Mouse (Mus musculus): ENCODE measurements around the gene Iqcd. TPM values are rescaled to one million over a fixed set of nuclear protein-coding genes. Genes with fewer than 3 reads are reported as not detected.

The Iqcd gene
- polyA plus RNA-seq, 1 experiment from 2014 or later = 0.54 TPM

DNA sequence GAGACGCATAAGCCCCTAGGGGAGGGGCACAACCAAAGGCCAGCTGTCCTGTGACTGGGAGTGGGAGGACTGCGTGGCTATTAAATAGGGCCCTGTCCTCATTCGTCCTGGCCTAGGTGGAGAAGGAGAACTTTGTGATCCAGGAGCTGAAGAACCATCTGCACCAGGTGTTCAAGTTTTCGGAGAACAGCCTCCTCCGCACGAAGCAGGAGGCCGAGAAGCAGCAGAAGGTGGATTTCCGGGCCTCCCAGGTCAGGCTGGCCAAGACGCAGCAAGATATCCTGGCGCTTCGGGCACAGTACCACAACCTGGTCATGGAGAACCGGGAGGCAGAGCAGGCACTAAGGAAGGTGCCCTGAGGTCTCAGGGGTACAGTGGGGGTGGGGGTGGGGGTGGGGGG, 13.4 kb downstream of the Iqcd start:
- Histone ChIP-seq H3K9ac (replicated peaks; ENCODE audit: low read depth, low read length) (no peak overlapping the region), H3K4me2 (replicated peaks; ENCODE audit: low read depth, low read length) (no peak overlapping the region), H3K27me3 (ENCODE audit: control insufficient read depth, insufficient read depth, low read length) (no peaks in the 10 kb centered on the region), H3K9me3 (ENCODE audit: control insufficient read depth, low read depth, low read length) (no peaks in the 10 kb centered on the region), H3K4me1 (ENCODE audit: control insufficient read depth, insufficient read depth, low read length) (no peaks in the 10 kb centered on the region; the same call in 1 of the 2 replicates), H3K4me3 (ENCODE audit: low read depth, low read length) (no peak overlapping the region), H3K27ac (ENCODE audit: low read length) (no peak overlapping the region), H3K36me3 (ENCODE audit: control insufficient read depth, insufficient read depth, low read length) (no peaks in the 10 kb centered on the region)
- ATAC-seq (ENCODE audit: insufficient number of reproducible peaks, insufficient read depth, low FRiP score, low read depth) = no peak
- 89% methylated on average over 12 of the region's 12 CpGs for WGBS

- no peak overlapping the region for H3K9ac ChIP-seq (replicated peaks; ENCODE audit: low read depth, low read length)
- ATAC-seq (ENCODE audit: insufficient number of reproducible peaks, insufficient read depth, low FRiP score, low read depth) = no peak
Measured at GRCm38 (mm10) chr5:120603515-120603914, 14.7 kb downstream of the Iqcd start.

GRCm38 (mm10) chr5:120604839-120605238, 16.0 kb downstream of the Iqcd start:
- Histone ChIP-seq H3K27me3 (ENCODE audit: control insufficient read depth, insufficient read depth, low read length) (no peaks in the 10 kb centered on the region), H3K4me1 (ENCODE audit: control insufficient read depth, insufficient read depth, low read length) (no peaks in the 10 kb centered on the region; the same call in 1 of the 2 replicates), H3K27ac (ENCODE audit: low read length) (no peak overlapping the region), H3K4me2 (replicated peaks; ENCODE audit: low read depth, low read length) (peak overlapping the region; percentile 51), H3K4me3 (ENCODE audit: low read depth, low read length) (peak overlapping the region; percentile 24; the same call in 1 of the 2 replicates), H3K36me3 (ENCODE audit: control insufficient read depth, insufficient read depth, low read length) (no peaks in the 10 kb centered on the region), H3K9me3 (ENCODE audit: control insufficient read depth, low read depth, low read length) (no peaks in the 10 kb centered on the region), H3K9ac (replicated peaks; ENCODE audit: low read depth, low read length) (0 out of 2 replicates have a peak overlapping the region, but pooled peaks have one; percentile 21)
- 2% methylated on average over 6 of the region's 6 CpGs for WGBS
- no peak for ATAC-seq (ENCODE audit: insufficient number of reproducible peaks, insufficient read depth, low FRiP score, low read depth)

More at GRCm38 (mm10) chr5:120603515-120603914, 14.7 kb downstream of the Iqcd start:
- no peak overlapping the region for H3K27ac ChIP-seq (ENCODE audit: low read length)
- H3K27me3 ChIP-seq (ENCODE audit: control insufficient read depth, insufficient read depth, low read length) = no peaks in the 10 kb centered on the region
- WGBS = 72% methylated on average over 7 of the region's 7 CpGs
- no peaks in the 10 kb centered on the region for H3K36me3 ChIP-seq (ENCODE audit: control insufficient read depth, insufficient read depth, low read length)
- no peak overlapping the region for H3K4me2 ChIP-seq (replicated peaks; ENCODE audit: low read depth, low read length)
- no peaks in the 10 kb centered on the region; the same call in 1 of the 2 replicates for H3K4me1 ChIP-seq (ENCODE audit: control insufficient read depth, insufficient read depth, low read length)
- no peak overlapping the region for H3K4me3 ChIP-seq (ENCODE audit: low read depth, low read length)
- no peaks in the 10 kb centered on the region for H3K9me3 ChIP-seq (ENCODE audit: control insufficient read depth, low read depth, low read length)

- Histone ChIP-seq H3K4me2 (replicated peaks; ENCODE audit: low read depth, low read length) (peak overlapping the region; percentile 51), H3K9me3 (ENCODE audit: control insufficient read depth, low read depth, low read length) (no peaks in the 10 kb centered on the region), H3K27me3 (ENCODE audit: control insufficient read depth, insufficient read depth, low read length) (no peaks in the 10 kb centered on the region), H3K9ac (replicated peaks; ENCODE audit: low read depth, low read length) (0 out of 2 replicates have a peak overlapping the region, but pooled peaks have one; percentile 21), H3K36me3 (ENCODE audit: control insufficient read depth, insufficient read depth, low read length) (no peaks in the 10 kb centered on the region), H3K4me3 (ENCODE audit: low read depth, low read length) (peak overlapping the region; percentile 24), H3K27ac (ENCODE audit: low read length) (no peak overlapping the region), H3K4me1 (ENCODE audit: control insufficient read depth, insufficient read depth, low read length) (no peaks in the 10 kb centered on the region; the same call in 1 of the 2 replicates)
- ATAC-seq (ENCODE audit: insufficient number of reproducible peaks, insufficient read depth, low FRiP score, low read depth) = peak; percentile 30; the same call in 1 of the 2 replicates
- 1% methylated on average over 10 of the region's 10 CpGs for WGBS
Measured at GRCm38 (mm10) chr5:120605241-120605661, 16.4 kb downstream of the Iqcd start.

GRCm38 (mm10) chr5:120605688-120606087, 16.9 kb downstream of the Iqcd start:
- Histone ChIP-seq H3K9ac (replicated peaks; ENCODE audit: low read depth, low read length) (no peak overlapping the region), H3K9me3 (ENCODE audit: control insufficient read depth, low read depth, low read length) (no peaks in the 10 kb centered on the region), H3K4me3 (ENCODE audit: low read depth, low read length) (peak overlapping the region; percentile 24), H3K27ac (ENCODE audit: low read length) (no peak overlapping the region), H3K36me3 (ENCODE audit: control insufficient read depth, insufficient read depth, low read length) (no peaks in the 10 kb centered on the region), H3K27me3 (ENCODE audit: control insufficient read depth, insufficient read depth, low read length) (no peaks in the 10 kb centered on the region), H3K4me2 (replicated peaks; ENCODE audit: low read depth, low read length) (peak overlapping the region; percentile 51), H3K4me1 (ENCODE audit: control insufficient read depth, insufficient read depth, low read length) (no peaks in the 10 kb centered on the region; the same call in 1 of the 2 replicates)
- peak; percentile 60; the same call in 1 of the 2 replicates for ATAC-seq (ENCODE audit: insufficient number of reproducible peaks, insufficient read depth, low FRiP score, low read depth)
- under 1% methylated on average over 8 of the region's 8 CpGs for WGBS

- Histone ChIP-seq H3K9me3 (ENCODE audit: control insufficient read depth, low read depth, low read length) (no peaks in the 10 kb centered on the region), H3K27ac (ENCODE audit: low read length) (no peak overlapping the region), H3K4me3 (ENCODE audit: low read depth, low read length) (no peak overlapping the region), H3K36me3 (ENCODE audit: control insufficient read depth, insufficient read depth, low read length) (no peaks in the 10 kb centered on the region), H3K4me2 (replicated peaks; ENCODE audit: low read depth, low read length) (no peak overlapping the region), H3K27me3 (ENCODE audit: control insufficient read depth, insufficient read depth, low read length) (no peaks in the 10 kb centered on the region), H3K9ac (replicated peaks; ENCODE audit: low read depth, low read length) (no peak overlapping the region), H3K4me1 (ENCODE audit: control insufficient read depth, insufficient read depth, low read length) (peaks cover 6% of the 10 kb centered on the region)
- 69% methylated on average over 25 of the region's 25 CpGs for WGBS
- ATAC-seq (ENCODE audit: insufficient number of reproducible peaks, insufficient read depth, low FRiP score, low read depth) = no peak
Measured at GRCm38 (mm10) chr5:120606590-120607200, 17.9 kb downstream of the Iqcd start.

DNA sequence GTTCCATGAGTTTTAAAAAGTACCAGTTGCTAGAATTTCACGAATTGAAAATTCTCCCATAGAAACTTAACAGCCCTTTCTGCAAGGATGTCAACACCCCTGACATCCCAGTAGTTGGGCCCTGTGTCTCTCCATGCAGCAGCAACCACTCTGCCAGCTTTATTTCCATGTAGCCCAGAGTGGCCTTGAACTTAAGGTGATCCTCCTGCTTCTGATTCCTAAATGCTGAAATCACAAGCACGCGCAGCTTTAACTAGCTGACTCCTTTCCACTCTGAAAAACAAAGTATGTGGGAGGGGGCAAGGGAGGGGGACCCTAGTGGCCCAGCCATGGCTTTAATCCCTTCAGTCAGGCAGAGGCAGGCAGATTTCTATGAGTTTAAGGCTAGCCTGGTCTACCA, 18.5 kb downstream of the Iqcd start:
- Histone ChIP-seq H3K4me3 (ENCODE audit: low read depth, low read length) (no peak overlapping the region), H3K4me1 (ENCODE audit: control insufficient read depth, insufficient read depth, low read length) (peaks cover 8% of the 10 kb centered on the region), H3K27ac (ENCODE audit: low read length) (no peak overlapping the region), H3K36me3 (ENCODE audit: control insufficient read depth, insufficient read depth, low read length) (no peaks in the 10 kb centered on the region), H3K9ac (replicated peaks; ENCODE audit: low read depth, low read length) (no peak overlapping the region), H3K9me3 (ENCODE audit: control insufficient read depth, low read depth, low read length) (no peaks in the 10 kb centered on the region), H3K4me2 (replicated peaks; ENCODE audit: low read depth, low read length) (no peak overlapping the region), H3K27me3 (ENCODE audit: control insufficient read depth, insufficient read depth, low read length) (no peaks in the 10 kb centered on the region)
- WGBS = 77% methylated on average over 3 of the region's 3 CpGs
- ATAC-seq (ENCODE audit: insufficient number of reproducible peaks, insufficient read depth, low FRiP score, low read depth) = no peak

GRCm38 (mm10) chr5:120609246-120609775, 20.5 kb downstream of the Iqcd start:
- no peaks in the 10 kb centered on the region for H3K27me3 ChIP-seq (ENCODE audit: control insufficient read depth, insufficient read depth, low read length)
- H3K4me3 ChIP-seq (ENCODE audit: low read depth, low read length) = no peak overlapping the region
- no peaks in the 10 kb centered on the region for H3K9me3 ChIP-seq (ENCODE audit: control insufficient read depth, low read depth, low read length)
- H3K9ac ChIP-seq (replicated peaks; ENCODE audit: low read depth, low read length) = no peak overlapping the region
- no peaks in the 10 kb centered on the region for H3K36me3 ChIP-seq (ENCODE audit: control insufficient read depth, insufficient read depth, low read length)
- H3K4me1 ChIP-seq (ENCODE audit: control insufficient read depth, insufficient read depth, low read length) = peaks cover 12% of the 10 kb centered on the region
- no peak overlapping the region for H3K4me2 ChIP-seq (replicated peaks; ENCODE audit: low read depth, low read length)
- H3K27ac ChIP-seq (ENCODE audit: low read length) = no peak overlapping the region
- 82% methylated on average over 16 of the region's 16 CpGs for WGBS
- no peak for ATAC-seq (ENCODE audit: insufficient number of reproducible peaks, insufficient read depth, low FRiP score, low read depth)
